Mouse (Mus musculus) urinary bladder, adult 18-20 months (tissue): Measurements from ENCODE around the gene Pigu.

ENCODE experiments used
- DNase-seq, 2 experiments: peaks; one replicate each; pipeline ENCODE4 v3.0.0; 2022; ENCODE audit warnings: low spot score in 2 of 2, mixed read lengths in 2 of 2

Pigu gene

GRCm38 (mm10) chr2:155356971-155357591 is at the start of gene Pigu:
Gene Pigu (minus strand): TSS chr2:155357430.
- DNase-seq = peak; percentile 89 to 91

GRCm38 (mm10) chr2:155404635-155405034 is 47.4 kb upstream of the Pigu start:
- no peak for DNase-seq

DNA sequence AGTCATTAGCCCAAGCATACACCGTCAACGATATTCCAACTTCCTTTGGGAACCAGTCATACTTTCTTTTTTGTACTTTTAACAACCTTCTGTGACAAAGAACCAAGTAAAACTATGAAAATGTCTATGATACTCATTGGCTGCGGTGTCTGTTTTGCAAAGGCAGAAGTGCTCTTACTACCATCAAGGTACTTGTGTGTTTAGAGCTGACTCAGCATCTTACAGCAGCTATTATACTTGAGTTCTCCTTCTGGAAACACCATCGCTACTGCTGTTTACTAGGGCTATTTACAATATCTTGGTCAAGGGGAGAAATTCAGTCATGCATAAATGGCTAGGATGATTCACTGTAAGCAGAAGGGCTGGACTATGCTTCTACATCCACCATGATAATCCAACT is 44.7 kb upstream of the Pigu start:
- no peak for DNase-seq

DNA sequence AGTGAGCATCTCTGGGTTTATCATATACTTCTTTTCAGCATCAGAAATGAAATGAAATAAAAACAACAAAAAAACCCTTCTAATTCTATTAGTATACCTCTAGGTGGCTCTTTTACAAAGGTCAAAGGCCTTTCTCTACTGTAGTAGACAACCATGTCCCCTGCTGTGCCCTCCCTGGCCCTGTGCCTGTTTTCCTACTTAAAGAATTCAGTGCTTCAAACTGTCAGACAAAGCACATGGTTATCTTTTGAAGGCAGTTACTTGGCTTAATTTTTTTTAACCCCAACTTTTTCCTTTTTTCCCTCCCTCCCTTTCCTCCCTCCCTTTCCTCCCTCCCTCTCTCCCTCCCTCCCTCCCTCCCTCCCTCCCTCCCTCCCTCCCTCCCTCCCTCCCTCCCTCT is 43.0 kb upstream of the Pigu start:
- no peak for DNase-seq

GRCm38 (mm10) chr2:155394586-155394985 is 37.4 kb upstream of the Pigu start:
- DNase-seq = no peak

GRCm38 (mm10) chr2:155388573-155388972 is 31.3 kb upstream of the Pigu start:
- DNase-seq = no peak

DNA sequence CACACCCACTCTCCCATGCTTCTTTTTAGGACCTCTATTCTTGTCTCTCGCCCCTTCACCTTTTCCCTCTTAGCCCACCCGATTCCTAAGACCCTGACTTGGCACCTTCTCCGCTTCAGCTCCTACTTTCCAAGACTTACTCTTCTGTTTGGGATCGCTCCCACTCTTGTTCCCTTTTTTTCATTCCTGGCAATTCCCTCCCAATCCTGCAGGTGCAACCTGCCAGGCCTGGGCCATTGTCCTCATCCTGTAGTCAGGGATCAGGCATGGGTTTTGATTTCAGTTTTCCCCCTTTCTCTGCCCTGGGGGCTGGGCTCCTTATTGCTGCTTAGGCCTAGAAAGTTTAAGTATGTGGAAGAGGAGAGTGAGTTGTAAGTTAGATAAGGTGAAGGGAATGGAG is 29.8 kb upstream of the Pigu start:
- no peak for DNase-seq

DNA sequence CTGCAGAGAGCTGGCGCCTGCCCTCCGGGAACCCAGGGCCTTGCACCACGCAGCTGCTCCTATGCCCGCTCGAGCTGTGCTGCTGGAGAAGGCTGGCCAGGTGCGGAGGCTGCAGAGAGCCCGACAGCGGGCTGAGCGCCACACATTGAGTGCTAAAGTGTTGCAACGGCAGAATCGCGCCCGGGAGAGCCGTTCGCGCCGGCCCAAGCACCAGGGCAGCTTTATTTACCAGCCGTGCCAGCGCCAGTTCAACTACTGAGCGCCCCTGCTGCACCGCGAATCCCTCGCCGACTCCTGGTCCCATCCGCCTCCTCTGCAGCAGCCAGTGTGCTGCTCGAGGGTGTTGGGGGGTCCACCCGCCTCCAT is 29.3 kb upstream of the Pigu start:
- no peak for DNase-seq

DNA sequence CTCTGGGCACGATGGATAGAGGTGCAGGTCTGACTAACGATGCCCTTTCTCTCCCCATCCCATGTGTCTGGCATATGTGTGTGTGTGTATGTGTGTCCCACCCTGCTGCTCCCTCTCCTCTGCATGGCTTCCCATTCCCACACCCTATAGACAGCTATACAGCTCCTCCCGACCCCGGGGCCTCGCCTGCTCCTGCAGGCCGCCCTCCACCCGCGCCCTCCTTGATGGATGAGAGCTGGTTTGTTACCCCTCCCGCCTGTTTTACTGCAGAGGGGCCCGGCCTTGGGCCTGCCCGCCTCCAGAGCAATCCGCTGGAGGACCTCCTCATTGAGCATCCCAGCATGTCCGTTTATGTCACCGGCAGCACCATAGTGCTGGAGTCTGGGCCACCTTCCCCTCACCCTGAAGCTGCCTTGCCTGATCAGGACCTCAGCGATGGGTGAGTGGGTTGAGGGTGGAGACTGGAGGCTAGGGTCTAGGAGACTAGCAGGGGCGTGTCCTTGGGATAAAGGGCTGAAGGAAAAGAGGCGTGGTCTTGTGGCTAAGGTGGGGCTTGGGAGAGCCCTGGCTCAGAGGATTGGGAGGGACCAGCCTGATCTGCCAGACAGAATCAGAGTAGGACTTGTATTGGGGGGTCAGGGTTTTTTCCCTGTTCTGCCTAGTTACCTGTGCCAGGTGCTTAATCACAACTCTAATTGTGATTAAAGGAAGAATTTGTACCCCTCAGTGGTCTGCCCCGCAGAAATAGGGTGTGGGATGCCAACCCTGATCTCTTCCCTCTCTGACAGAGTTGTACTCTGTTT is 28.7 kb upstream of the Pigu start:
- no peak for DNase-seq

DNA sequence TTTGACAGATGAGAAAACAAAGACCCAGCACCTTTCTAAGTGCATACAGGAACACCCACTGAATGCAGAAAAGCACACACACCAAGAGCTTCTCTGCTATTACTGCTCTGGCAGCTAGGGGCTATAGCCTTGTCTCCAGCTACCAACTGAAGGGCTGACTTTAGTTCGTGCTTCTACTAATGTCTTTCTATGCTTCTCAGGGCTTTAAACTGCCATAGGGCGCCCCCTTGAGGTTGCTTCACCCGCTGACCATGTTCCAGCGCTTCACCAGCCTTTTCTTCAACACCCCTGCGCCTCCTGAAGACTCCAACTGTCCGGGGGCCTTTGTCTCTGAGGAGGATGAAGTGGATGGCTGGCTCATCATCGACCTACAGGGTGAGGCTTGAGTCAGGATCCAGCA is 27.9 kb upstream of the Pigu start:
- peak; percentile 70 to 72 for DNase-seq

GRCm38 (mm10) chr2:155382791-155383438 is 25.7 kb upstream of the Pigu start:
- DNase-seq = no peak

- DNase-seq = no peak
Measured at GRCm38 (mm10) chr2:155382332-155382700, 25.1 kb upstream of the Pigu start.

GRCm38 (mm10) chr2:155381643-155382331 is 24.6 kb upstream of the Pigu start:
- DNase-seq = peak; percentile 92 to 96

DNA sequence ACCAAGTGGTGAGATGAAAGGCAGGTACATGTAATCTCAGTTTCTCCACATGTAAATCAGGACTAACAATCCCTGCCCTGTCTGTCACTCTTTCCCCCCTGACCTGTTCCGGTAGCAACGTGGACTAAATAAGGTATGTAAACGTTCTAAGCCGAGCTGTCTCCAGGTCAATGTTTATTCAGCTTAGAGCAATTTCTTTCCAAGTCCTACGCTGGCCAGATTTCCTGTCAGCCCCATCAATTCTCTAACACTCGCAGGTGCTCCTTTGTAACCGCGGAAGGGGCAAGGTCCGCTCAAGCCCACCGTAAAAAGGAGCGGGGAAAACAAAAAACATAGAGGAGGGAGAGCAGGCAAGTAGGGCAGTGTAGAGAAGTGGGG is 23.8 kb upstream of the Pigu start:
- no peak for DNase-seq

- no peak for DNase-seq
Measured at GRCm38 (mm10) chr2:155380261-155381059, 23.2 kb upstream of the Pigu start, which contains the start of gene Trp53inp2. Gene Trp53inp2 (plus strand): TSS chr2:155381059.

DNA sequence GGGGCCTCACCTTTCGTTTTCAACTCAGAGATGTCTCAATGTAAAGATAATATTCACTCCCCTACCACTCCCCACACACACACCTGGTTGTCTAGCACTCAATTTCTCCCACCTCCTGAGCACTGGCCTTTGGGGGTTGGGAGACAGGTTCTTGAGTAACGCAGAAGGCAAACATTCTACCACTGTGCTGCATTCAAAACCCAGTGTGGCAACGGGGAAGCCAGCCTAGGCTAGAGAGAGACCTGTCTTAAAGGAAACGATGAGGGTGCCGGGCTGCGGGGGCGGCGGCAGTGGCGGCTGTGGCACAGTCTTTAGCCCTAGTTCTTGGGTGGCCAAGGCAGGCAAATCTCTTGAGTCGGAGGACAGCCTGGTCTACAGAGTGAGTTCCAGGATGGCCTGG is 19.0 kb upstream of the Pigu start:
- no peak for DNase-seq

GRCm38 (mm10) chr2:155374521-155374920 is 17.3 kb upstream of the Pigu start:
- no peak for DNase-seq

GRCm38 (mm10) chr2:155373886-155374285 is 16.7 kb upstream of the Pigu start:
- no peak for DNase-seq

DNA sequence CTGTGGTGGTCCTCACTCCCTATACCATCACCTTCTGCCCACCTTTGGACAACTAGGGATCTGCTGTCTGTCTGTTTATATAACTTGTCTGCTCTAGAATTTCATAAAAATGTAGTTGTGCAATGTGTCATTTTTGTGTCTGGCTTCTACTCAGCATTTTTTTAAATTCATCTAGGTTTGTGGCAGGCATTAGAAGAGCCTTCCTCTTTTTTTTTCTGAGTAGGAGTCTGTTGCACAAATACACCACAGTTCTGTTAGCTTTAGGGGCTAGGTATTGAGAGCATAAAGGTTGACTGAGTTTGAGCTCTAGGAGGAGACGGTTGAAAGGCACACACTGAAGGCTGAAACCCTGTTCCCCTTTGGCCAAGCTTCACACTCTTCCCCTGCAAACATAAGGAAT is 16.1 kb upstream of the Pigu start:
- no peak for DNase-seq

DNA sequence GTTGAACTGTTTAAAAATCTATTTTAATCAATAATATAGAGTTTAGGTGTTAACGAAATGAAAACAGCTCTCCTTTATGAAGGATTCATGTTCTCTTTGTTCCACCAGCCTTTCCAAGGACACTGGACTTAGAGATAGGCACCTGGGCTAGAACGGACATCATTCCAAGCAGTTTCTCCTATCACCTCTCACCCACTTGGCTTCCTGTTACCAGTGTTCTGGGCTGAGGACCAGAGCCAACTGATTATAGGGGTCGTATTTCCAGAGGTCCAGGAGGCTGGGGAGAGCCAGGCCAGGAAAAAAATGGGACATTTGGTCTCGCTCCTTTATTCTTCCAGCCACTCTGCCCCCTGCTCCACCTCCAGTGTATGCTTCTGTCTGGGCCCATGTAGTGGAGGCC is 15.2 kb upstream of the Pigu start:
- no peak for DNase-seq

DNA sequence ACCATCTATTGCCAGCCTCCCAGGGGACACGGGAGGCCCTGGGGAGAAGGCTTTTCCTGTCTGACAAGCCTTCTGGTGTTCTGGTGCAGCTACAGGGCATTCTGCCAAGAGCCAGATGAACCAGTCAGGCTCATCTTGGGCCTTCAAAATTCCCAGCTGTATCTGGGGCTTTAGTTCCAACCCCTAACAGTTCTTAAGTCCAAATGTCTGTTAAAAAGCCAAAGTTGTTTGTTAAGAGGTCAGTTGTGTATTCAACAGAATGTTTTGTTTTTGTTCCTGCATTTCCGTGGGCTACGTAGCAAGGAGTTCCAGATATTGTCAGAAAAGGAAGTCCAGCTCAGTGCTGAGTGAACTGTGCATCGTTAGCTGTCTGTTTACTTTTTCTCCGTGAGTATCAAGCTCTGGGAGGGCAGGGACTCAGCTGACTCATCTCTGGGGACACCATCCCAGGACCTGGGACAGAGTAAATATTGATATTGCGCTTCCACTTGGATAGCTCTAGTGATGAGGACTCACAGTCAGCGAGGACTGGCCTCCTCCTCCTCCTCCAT is 12.2 kb upstream of the Pigu start:
- peak in 1 of 2 experiments; percentile 48 for DNase-seq
